Mouse (Mus musculus): ENCODE results near the gene Svs5.
"Not testable (repeated sequence)": the region's sequence is repeated elsewhere in the genome, so short reads cannot be mapped to it uniquely, and the experiment has no call there.

Gene Svs5

GRCm38 (mm10) chr2:164332440-164332839 lies at the start of gene Svs5:
Gene Svs5 (plus strand): TSS chr2:164332740.
- in situ Hi-C loops (cut with MboI, MseI) = not testable (repeated sequence)

- in situ Hi-C loops (cut with MboI, MseI) = loop anchor here (10.0 kb wide), 1 partner anchor 1836 kb away; no protein-coding TSS in a partner anchor
Measured at GRCm38 (mm10) chr2:164288968-164289367, 43.6 kb upstream of the Svs5 start, which contains the start of gene Svs3a. Gene Svs3a (plus strand): TSS chr2:164289268.

- in situ Hi-C loops (cut with MboI, MseI) = no loop called here
Measured at GRCm38 (mm10) chr2:164312599-164312998, 19.9 kb upstream of the Svs5 start.

- in situ Hi-C loops (cut with MboI, MseI) = not testable (repeated sequence)
Measured at GRCm38 (mm10) chr2:164315460-164315859, 17.1 kb upstream of the Svs5 start.

- in situ Hi-C loops (cut with MboI, MseI) = not testable (repeated sequence)
Measured at GRCm38 (mm10) chr2:164316451-164316850, 16.1 kb upstream of the Svs5 start, which contains the start of gene Svs6. Gene Svs6 (plus strand): TSS chr2:164316751.

- in situ Hi-C loops (cut with MboI, MseI) = no loop called here
Measured at GRCm38 (mm10) chr2:164320983-164321382, 11.6 kb upstream of the Svs5 start.

- in situ Hi-C loops (cut with MboI, MseI) = not testable (repeated sequence)
Measured at GRCm38 (mm10) chr2:164343732-164344131, 11.2 kb downstream of the Svs5 start.

GRCm38 (mm10) chr2:164347697-164348096 lies 15.2 kb downstream of the Svs5 start:
- in situ Hi-C loops (cut with MboI, MseI) = not testable (repeated sequence)

GRCm38 (mm10) chr2:164348980-164349379 lies 16.4 kb downstream of the Svs5 start:
- in situ Hi-C loops (cut with MboI, MseI) = no loop called here

- in situ Hi-C loops (cut with MboI, MseI) = no loop called here
Measured at GRCm38 (mm10) chr2:164352697-164353096, 20.2 kb downstream of the Svs5 start.

- in situ Hi-C loops (cut with MboI, MseI) = no loop called here
Measured at GRCm38 (mm10) chr2:164353356-164353755, 20.8 kb downstream of the Svs5 start.

GRCm38 (mm10) chr2:164356177-164356967 lies 23.8 kb downstream of the Svs5 start:
- in situ Hi-C loops (cut with MboI, MseI) = no loop called here

- in situ Hi-C loops (cut with MboI, MseI) = no loop called here
Measured at GRCm38 (mm10) chr2:164358373-164358772, 25.8 kb downstream of the Svs5 start.

GRCm38 (mm10) chr2:164359031-164359430 lies 26.5 kb downstream of the Svs5 start:
- in situ Hi-C loops (cut with MboI, MseI) = no loop called here

- in situ Hi-C loops (cut with MboI, MseI) = no loop called here
Measured at GRCm38 (mm10) chr2:164359668-164360067, 27.1 kb downstream of the Svs5 start.

- in situ Hi-C loops (cut with MboI, MseI) = no loop called here
Measured at GRCm38 (mm10) chr2:164360974-164361657, 28.6 kb downstream of the Svs5 start.

GRCm38 (mm10) chr2:164366947-164367346 lies 34.4 kb downstream of the Svs5 start:
- in situ Hi-C loops (cut with MboI, MseI) = no loop called here

- in situ Hi-C loops (cut with MboI, MseI) = no loop called here
Measured at GRCm38 (mm10) chr2:164368620-164369105, 36.1 kb downstream of the Svs5 start.

GRCm38 (mm10) chr2:164371371-164371770 lies 38.8 kb downstream of the Svs5 start:
- in situ Hi-C loops (cut with MboI, MseI) = no loop called here

GRCm38 (mm10) chr2:164372408-164373053 lies 40.0 kb downstream of the Svs5 start:
- in situ Hi-C loops (cut with MboI, MseI) = no loop called here

GRCm38 (mm10) chr2:164373187-164373586 lies 40.6 kb downstream of the Svs5 start:
- in situ Hi-C loops (cut with MboI, MseI) = no loop called here

Measured in regulatory T cell (primary cell).